Mouse (Mus musculus) midbrain, embryonic 16.5 days (tissue): ENCODE measurements around the gene Ect2l. TPM values are rescaled to one million over a fixed set of nuclear protein-coding genes. Genes with fewer than 3 reads are reported as not detected.
A peak's percentile ranks its signal among the peaks of the same experiment; 100 is the strongest.
"Not testable (repeated sequence)": the region's sequence is repeated elsewhere in the genome, so short reads cannot be mapped to it uniquely, and the experiment has no call there.

Experiments
- ATAC-seq: fragments of 200-750 bp; cut with Nextera tagmentation; 2 replicates; pipeline ENCODE4 v1.8.0; 2017; ENCODE audit warnings: moderate TSS enrichment
- H3K27ac ChIP-seq: fragments of 300-500 bp; sonication (generic); 2 replicates; pipeline ENCODE4 v1.5.1; 2014; ENCODE audit warnings: mild to moderate bottlenecking, low read length, mixed read lengths
- H3K27me3 ChIP-seq: fragments of 300-500 bp; sonication (generic); 2 replicates; pipeline ENCODE4 v1.6.1; 2014; ENCODE audit warnings: low read depth, low read length, mixed read lengths; ENCODE audit not compliant: control insufficient read depth, insufficient read depth
- H3K36me3 ChIP-seq: fragments of 300-500 bp; sonication (generic); 2 replicates; pipeline ENCODE4 v1.6.1; 2014; ENCODE audit warnings: mild to moderate bottlenecking, low read length, moderate library complexity, mixed read lengths; ENCODE audit not compliant: control insufficient read depth, insufficient read depth
- H3K4me1 ChIP-seq: fragments of 300-500 bp; sonication (generic); 2 replicates; pipeline ENCODE4 v1.6.1; 2014; ENCODE audit warnings: mild to moderate bottlenecking, low read length, mixed read lengths; ENCODE audit not compliant: control insufficient read depth, insufficient read depth
- H3K4me2 ChIP-seq: fragments of 300-500 bp; sonication (generic); 2 replicates; pipeline ENCODE4 v1.6.1; 2014; ENCODE audit warnings: mild to moderate bottlenecking, low read length, mixed read lengths
- H3K4me3 ChIP-seq: fragments of 300-500 bp; sonication (generic); 2 replicates; pipeline ENCODE4 v1.5.1; 2014; ENCODE audit warnings: low read depth, mild to moderate bottlenecking, low read length, moderate library complexity, mixed read lengths
- H3K9ac ChIP-seq: fragments of 300-500 bp; sonication (generic); 2 replicates; pipeline ENCODE4 v1.6.1; 2014; ENCODE audit warnings: low read depth, low read length, mixed read lengths
- H3K9me3 ChIP-seq: fragments of 300-500 bp; sonication (generic); replicated peaks from 2 replicates; pipeline ENCODE4 v1.6.1; 2014; ENCODE audit warnings: mild to moderate bottlenecking, low read length, mixed read lengths; ENCODE audit not compliant: control insufficient read depth, poor library complexity, severe bottlenecking
- WGBS: fragments of 180-500 bp; shearing (Covaris S2); extraction: QIAGEN DNeasy Blood & Tissue Kit; methylation state at CpG from one replicate; pipeline ENCODE4 v1.1.7; 2014; 5-methylcytosine and 5-hydroxymethylcytosine counted together
- polyA plus RNA-seq: library from polyadenylated mRNA; unstranded; fragments of >200 nt; fragmentation: Nextera tagmentation; extraction: Ambion mirVana; gene quantifications from 2 replicates; pipeline ENCODE4 v1.2.1, GENCODE M21; 2015

Ect2l gene
- polyA plus RNA-seq, 1 experiment from 2014 or later, result 0.33 TPM

DNA sequence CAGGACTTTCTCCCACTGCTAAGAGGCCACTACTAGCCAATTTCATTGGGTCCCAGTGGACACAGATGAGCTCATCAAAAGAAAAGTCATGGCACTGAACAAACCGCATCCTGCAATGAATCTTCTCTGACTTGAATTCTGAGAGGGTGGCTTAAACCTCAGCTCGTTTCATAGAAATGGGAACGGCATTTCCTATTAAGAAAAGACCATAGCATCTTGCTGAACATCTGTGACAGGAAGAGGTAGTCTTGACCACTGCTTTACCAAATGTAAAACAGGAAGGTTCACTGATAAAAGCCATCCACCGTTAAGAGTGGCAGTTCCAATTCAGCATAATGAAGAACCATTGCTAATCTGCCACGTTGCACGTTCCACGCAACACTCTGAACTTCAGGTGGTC is 34.0 kb downstream of the Ect2l start:
- Histone ChIP-seq H3K4me1 (no peaks in the 10 kb centered on the region), H3K36me3 (no peaks in the 10 kb centered on the region), H3K4me3 (no peak overlapping the region), H3K4me2 (no peak overlapping the region), H3K27me3 (no peaks in the 10 kb centered on the region), H3K27ac (no peak overlapping the region), H3K9me3 (no peaks in the 10 kb centered on the region), H3K9ac (no peak overlapping the region)
- 90% methylated on average over 7 of the region's 7 CpGs for WGBS
- no peak for ATAC-seq

DNA sequence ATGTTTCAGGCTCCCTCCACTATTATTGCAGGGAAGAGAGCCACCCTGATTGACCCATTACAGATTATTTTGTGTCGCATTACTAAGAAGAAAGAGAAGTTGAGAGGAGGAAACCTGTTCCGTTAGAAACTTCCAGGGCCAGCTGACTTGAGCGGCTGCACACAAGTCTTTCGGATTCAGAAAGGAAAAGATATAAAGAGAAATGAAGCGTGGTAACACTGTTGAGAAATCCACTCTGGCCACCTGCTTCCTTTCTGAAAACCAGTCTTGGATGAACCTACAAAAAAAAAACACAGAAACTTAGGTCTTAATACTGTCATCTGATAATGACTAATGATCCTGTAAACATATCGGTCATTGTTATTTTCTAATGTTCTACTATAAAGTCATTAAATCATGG is 35.6 kb downstream of the Ect2l start:
- Histone ChIP-seq H3K27me3 (no peaks in the 10 kb centered on the region), H3K9me3 (no peaks in the 10 kb centered on the region), H3K4me2 (no peak overlapping the region), H3K36me3 (no peaks in the 10 kb centered on the region), H3K9ac (no peak overlapping the region), H3K4me3 (no peak overlapping the region), H3K4me1 (no peaks in the 10 kb centered on the region), H3K27ac (no peak overlapping the region)
- 83% methylated on average over 6 of the region's 6 CpGs for WGBS
- no peak for ATAC-seq

DNA sequence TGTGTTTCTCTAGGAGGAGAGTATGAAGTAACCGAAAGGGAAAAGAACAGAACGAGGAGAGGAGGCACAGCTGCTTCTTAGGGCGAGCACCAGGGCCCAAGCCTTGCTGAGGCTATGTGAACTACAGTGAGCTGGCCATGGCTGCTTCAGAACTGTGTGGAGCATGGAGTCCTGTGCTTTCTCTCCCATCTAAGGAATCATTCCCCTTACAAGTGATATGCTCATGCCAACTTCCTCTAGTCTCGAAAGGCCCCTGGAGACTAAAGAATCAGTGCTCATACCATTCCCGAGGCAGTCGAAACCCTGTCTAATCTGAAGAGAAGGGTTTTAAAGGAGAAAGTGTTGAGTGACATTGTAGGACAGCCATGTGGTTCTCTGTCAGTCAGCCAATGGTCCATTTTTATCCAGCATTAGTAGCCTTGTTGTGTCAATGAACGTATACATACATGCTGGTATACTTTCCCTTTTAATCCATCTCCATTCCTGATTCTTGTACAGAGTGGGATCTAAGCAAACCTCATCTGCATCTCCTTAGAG is 48.2 kb downstream of the Ect2l start:
- no peak overlapping the region for H3K4me2 ChIP-seq
- WGBS, result 89% methylated on average over 7 of the region's 7 CpGs
- no peaks in the 10 kb centered on the region for H3K4me1 ChIP-seq
- ATAC-seq, result no peak
- no peaks in the 10 kb centered on the region for H3K9me3 ChIP-seq
- no peak overlapping the region for H3K27ac ChIP-seq
- H3K36me3 ChIP-seq, result no peaks in the 10 kb centered on the region
- no peak overlapping the region for H3K9ac ChIP-seq
- H3K27me3 ChIP-seq, result no peaks in the 10 kb centered on the region
- no peak overlapping the region for H3K4me3 ChIP-seq

DNA sequence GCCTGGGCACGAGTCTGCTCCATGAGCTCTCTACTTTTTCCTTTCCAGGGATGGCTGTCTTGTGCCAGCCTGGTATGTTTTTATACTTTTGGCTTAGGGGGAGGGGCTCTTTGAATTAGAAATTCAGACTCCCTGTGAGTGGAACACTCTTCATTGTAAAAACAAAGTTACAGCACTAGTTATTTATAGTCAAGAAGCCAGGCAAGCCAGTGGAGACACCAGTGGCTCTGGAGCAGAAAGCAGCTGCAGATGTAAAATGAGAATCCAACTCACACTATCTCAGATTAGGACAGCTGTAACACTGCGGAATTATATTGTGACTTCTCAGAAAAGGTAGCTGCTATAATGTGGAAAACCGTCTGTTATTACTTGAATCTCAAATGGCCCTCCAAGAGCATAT is 63.5 kb downstream of the Ect2l start:
- Histone ChIP-seq H3K27me3 (no peaks in the 10 kb centered on the region), H3K4me3 (no peak overlapping the region), H3K9ac (no peak overlapping the region), H3K36me3 (no peaks in the 10 kb centered on the region), H3K4me2 (no peak overlapping the region), H3K27ac (no peak overlapping the region), H3K4me1 (no peaks in the 10 kb centered on the region), H3K9me3 (no peaks in the 10 kb centered on the region)
- WGBS, result 77% methylated on average over 3 of the region's 3 CpGs
- no peak for ATAC-seq

DNA sequence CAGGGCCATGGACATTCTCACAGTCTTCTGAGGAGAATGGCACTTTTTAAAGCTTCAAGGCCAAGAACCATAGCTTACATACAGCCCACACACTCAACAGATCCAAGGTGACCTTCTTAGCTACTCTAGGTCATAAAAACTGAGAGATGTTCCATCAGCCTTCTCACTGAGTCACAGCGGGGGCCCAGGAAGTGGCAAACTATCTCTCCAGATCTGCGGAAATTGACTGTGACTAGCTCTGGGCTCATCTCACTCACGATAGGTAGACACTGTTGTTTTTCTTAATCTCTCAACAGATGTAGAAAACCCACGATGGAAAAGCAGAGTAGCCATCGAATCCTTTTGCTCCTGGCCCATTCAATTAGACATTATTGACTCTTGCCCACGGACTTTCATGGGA is 68.5 kb downstream of the Ect2l start:
- Histone ChIP-seq H3K4me1 (no peaks in the 10 kb centered on the region), H3K27me3 (no peaks in the 10 kb centered on the region), H3K9ac (no peak overlapping the region), H3K9me3 (no peaks in the 10 kb centered on the region), H3K36me3 (no peaks in the 10 kb centered on the region), H3K4me2 (no peak overlapping the region), H3K4me3 (no peak overlapping the region), H3K27ac (no peak overlapping the region)
- no peak for ATAC-seq
- WGBS, result 86% methylated on average over 6 of the region's 6 CpGs

DNA sequence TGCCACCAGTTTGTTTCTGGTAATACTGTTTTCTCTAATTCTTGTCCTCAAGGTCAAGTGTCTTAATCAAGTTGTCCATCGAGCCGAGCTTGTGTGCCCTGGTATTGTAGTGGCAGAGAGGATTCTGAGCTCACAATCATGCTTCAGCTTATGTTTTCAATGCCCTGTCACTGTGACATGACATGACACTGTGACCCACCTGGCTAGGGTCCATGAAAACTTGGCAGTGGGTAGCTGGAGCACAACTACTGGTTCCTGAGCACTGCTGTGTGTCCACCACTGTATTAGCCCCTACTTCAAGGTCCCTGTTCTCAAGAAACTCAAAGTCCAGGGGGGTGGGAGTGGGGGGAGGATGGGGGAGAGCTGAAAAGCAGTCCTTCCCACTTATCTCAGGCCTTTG is 69.3 kb downstream of the Ect2l start:
- Histone ChIP-seq H3K9ac (no peak overlapping the region), H3K4me2 (no peak overlapping the region), H3K9me3 (no peaks in the 10 kb centered on the region), H3K4me1 (no peaks in the 10 kb centered on the region), H3K27ac (no peak overlapping the region), H3K36me3 (no peaks in the 10 kb centered on the region), H3K27me3 (no peaks in the 10 kb centered on the region), H3K4me3 (no peak overlapping the region)
- no peak for ATAC-seq
- WGBS, result 79% methylated on average over 2 of the region's 2 CpGs

DNA sequence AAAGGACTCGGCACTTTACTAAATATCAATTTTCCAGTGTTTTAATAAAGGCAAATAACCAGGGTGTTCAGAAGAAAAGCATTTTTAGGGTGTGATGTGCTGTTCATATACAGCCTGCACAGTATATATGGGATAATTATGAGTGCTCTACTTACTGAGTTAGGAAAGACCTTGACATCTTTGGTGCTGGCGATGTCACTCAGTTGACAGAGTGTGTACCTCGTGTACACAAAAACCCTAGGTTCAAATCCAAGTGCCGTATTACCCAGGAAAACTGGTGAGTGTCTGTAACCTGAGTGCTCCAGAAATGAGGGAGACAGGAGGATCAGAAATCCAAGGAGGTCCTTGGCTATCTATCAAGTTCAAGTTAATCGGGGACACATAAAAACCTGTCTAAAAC is 71.1 kb downstream of the Ect2l start:
- no peaks in the 10 kb centered on the region for H3K36me3 ChIP-seq
- no peak overlapping the region for H3K9ac ChIP-seq
- 82% methylated on average over 5 of the region's 5 CpGs for WGBS
- peak overlapping the region; percentile 42 for H3K4me2 ChIP-seq
- H3K27ac ChIP-seq, result no peak overlapping the region
- H3K4me1 ChIP-seq, result no peaks in the 10 kb centered on the region
- H3K4me3 ChIP-seq, result peak overlapping the region; percentile 15
- H3K9me3 ChIP-seq, result no peaks in the 10 kb centered on the region
- no peaks in the 10 kb centered on the region for H3K27me3 ChIP-seq
- ATAC-seq, result peak; percentile 70; the same call in 1 of the 2 replicates

DNA sequence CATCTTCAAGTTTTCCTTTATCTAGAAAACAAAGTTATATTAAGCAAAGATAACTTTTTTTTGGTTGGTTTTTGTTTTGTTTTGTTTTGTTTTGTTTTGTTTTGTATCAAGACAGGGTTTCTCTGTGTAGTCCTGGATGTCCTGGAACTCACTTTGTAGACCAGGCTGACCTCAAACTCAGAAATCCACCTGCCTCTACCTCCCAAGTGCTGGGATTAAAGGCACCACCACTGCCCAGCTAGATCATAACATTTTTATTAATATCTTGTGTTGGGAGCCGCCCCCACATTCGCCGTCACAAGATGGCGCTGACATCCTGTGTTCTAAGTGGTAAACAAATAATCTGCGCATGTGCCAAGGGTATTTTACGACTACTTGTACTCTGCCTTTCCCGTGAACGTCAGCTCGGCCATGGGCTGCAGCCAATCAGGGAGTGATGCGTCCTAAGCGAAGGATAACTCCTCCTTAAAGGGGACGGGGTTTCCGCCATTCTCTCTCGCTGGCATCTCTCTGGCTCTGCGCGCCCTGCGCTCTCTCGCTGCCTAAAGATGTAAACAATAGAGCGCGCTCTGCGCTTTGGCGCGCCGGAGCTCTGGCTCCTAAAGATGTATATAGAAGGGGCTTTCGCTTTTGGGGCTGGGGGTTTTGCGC is 71.7 kb downstream of the Ect2l start:
- H3K9ac ChIP-seq, H3K4me1 ChIP-seq, H3K4me2 ChIP-seq, H3K9me3 ChIP-seq, H3K27ac ChIP-seq, H3K27me3 ChIP-seq, H3K36me3 ChIP-seq: not testable (repeated sequence)
- WGBS, result 61% methylated on average over 13 of the region's 26 CpGs
- peak; percentile 68; the same call in 1 of the 2 replicates for ATAC-seq
- peak overlapping the region; percentile 15 for H3K4me3 ChIP-seq

DNA sequence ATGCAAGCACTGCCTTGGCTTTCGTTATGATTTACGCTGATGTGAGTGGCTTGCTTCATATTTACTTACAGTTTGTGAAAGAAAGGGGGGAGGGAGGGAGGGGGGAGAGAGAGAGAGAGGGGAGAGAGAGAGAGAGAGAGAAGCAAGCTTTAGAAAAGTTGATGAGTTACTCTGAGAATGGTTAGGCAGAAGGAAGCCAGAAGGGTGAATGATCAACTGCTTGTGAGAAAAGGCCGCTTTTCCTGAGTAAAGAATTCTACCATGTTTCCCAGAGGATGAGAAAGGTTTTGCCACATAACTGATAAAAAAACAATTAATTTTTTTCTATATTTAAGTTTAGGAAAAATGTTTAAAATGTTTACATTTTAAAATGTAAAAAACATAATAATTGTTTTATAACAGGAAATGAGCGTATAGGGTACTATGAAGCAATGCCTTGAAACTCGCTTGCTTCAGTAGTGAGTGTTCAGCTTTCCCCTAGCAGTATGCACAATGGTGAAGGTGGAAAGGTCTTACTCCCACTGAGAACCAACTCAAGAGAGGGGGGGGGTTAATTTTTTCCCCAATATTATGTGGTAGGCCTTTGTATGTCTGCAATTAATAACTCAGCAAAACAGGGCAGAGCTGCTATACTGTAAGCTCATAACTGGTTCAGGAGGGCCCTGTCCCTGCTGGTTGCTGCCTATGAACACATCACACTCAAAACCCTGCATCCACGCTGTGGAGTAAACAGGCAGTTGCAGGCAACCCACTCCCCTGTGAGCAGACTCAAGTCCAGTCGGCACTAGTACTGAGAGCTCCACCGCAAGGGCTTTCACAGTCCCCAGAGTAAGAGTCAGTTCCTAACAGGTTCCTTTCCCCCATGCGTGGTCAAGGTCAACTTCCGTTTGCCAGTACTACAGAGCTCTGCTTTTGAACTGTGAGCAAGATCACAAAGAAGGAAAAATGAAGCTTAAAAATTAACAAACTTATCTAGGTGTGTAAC is 78.7 kb downstream of the Ect2l start:
- H3K36me3 ChIP-seq, result peaks cover 3% of the 10 kb centered on the region
- H3K27me3 ChIP-seq, result no peaks in the 10 kb centered on the region
- H3K4me1 ChIP-seq, result no peaks in the 10 kb centered on the region
- no peaks in the 10 kb centered on the region for H3K9me3 ChIP-seq
- H3K27ac ChIP-seq, result no peak overlapping the region
- no peak overlapping the region for H3K4me3 ChIP-seq
- ATAC-seq, result no peak
- 89% methylated on average over 10 of the region's 10 CpGs for WGBS
- no peak overlapping the region for H3K9ac ChIP-seq
- no peak overlapping the region for H3K4me2 ChIP-seq
